Mouse (Mus musculus): ENCODE measurements around the gene Unc5a.

Gene Unc5a

DNA sequence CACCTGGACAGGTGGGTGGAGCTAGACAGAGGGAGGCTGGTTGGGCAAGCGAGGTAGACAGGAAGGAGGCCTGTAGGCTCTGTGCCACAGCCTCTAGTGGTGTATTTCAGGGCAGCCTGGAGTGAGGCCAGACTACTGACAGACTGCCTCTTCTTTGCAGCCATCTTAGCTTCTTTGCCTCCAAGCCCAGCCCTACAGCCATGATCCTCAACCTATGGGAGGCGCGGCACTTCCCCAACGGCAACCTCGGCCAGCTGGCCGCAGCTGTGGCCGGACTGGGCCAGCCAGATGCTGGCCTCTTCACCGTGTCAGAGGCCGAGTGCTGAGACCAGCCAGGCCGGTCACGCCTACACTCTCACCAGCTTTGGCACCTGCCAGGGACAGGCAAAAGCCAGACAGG, 55.4 kb downstream of the Unc5a start:
- Histone ChIP-seq H3K27me3 (ENCODE audit: control insufficient read depth, insufficient read depth, low read length, poor library complexity, severe bottlenecking) (no peaks in the 10 kb centered on the region), H3K36me3 (ENCODE audit: control insufficient read depth, insufficient read depth, low read length, poor library complexity, severe bottlenecking) (no peaks in the 10 kb centered on the region)
- DNase-seq (ENCODE audit: low read depth, low spot score) = no peak

- no peaks in the 10 kb centered on the region for H3K36me3 ChIP-seq (ENCODE audit: control insufficient read depth, insufficient read depth, low read length, poor library complexity, severe bottlenecking)
- no peaks in the 10 kb centered on the region; the same call in 1 of the 2 replicates for H3K27me3 ChIP-seq (ENCODE audit: control insufficient read depth, insufficient read depth, low read length, poor library complexity, severe bottlenecking)
- no peak for DNase-seq (ENCODE audit: low read depth, low spot score)
These were observed 56.6 kb downstream of the Unc5a start for GRCm38 (mm10) chr13:55005691-55006414.

DNA sequence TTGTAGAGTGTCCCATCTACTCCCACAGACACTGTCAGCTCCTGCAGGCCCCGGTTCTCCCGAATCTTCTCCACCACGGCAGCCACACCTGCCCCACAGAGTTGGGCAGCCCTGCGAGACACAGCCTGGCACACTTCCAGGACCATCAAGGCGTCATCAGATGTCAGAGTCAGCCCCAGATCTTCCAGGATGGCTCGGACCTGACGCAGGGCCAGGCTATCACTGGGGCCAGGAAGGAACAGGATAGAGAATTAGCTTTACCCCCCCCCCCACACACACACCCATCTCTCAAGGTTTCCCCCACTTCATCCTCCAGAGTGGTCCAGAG, 57.2 kb downstream of the Unc5a start:
- H3K36me3 ChIP-seq (ENCODE audit: control insufficient read depth, insufficient read depth, low read length, poor library complexity, severe bottlenecking) = no peaks in the 10 kb centered on the region
- H3K27me3 ChIP-seq (ENCODE audit: control insufficient read depth, insufficient read depth, low read length, poor library complexity, severe bottlenecking) = no peaks in the 10 kb centered on the region; the same call in 1 of the 2 replicates
- no peak for DNase-seq (ENCODE audit: low read depth, low spot score)

DNA sequence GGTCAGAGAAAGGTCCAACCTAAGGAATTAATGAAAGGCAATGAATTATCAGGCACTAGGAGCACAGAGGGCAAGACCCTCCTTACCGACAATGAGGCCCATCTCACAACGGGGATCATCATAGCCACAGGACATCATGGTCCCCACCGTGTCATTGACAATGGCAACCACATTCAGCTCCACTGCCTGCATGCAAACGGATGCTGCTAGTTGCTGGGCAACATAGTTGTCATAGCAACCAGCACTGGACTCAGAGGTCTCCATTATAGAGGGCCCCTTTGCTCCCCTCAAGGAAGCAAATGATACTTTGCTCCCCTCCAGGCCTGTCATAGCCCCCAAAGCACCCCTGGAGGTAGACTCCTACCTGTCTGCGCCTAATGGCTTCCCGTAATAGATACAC, 59.4 kb downstream of the Unc5a start:
- no peaks in the 10 kb centered on the region for H3K36me3 ChIP-seq (ENCODE audit: control insufficient read depth, insufficient read depth, low read length, poor library complexity, severe bottlenecking)
- no peak for DNase-seq (ENCODE audit: low read depth, low spot score)
- no peaks in the 10 kb centered on the region; the same call in 1 of the 2 replicates for H3K27me3 ChIP-seq (ENCODE audit: control insufficient read depth, insufficient read depth, low read length, poor library complexity, severe bottlenecking)

DNA sequence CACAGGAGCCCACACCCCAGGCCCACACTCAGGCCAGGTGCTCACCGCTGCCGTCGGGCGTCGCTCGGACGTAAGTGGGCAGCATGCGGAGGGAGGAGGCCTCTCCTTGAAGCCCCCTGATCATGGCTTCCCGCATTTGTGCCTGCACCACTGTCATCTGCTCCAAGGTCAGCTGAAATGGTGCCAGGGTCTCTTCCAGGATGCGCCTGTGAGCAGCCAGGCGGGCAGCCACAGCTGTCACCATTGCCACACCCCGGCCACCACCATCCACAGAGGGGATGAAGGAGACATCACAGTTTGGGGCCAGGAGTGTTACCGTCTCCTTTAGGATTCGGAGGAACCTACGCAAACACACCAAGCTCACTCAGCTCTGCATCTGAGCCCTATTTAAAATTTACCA, 61.9 kb downstream of the Unc5a start:
- Histone ChIP-seq H3K36me3 (ENCODE audit: control insufficient read depth, insufficient read depth, low read length, poor library complexity, severe bottlenecking) (no peaks in the 10 kb centered on the region), H3K27me3 (ENCODE audit: control insufficient read depth, insufficient read depth, low read length, poor library complexity, severe bottlenecking) (no peaks in the 10 kb centered on the region; the same call in 1 of the 2 replicates)
- DNase-seq (ENCODE audit: low read depth, low spot score) = no peak

DNA sequence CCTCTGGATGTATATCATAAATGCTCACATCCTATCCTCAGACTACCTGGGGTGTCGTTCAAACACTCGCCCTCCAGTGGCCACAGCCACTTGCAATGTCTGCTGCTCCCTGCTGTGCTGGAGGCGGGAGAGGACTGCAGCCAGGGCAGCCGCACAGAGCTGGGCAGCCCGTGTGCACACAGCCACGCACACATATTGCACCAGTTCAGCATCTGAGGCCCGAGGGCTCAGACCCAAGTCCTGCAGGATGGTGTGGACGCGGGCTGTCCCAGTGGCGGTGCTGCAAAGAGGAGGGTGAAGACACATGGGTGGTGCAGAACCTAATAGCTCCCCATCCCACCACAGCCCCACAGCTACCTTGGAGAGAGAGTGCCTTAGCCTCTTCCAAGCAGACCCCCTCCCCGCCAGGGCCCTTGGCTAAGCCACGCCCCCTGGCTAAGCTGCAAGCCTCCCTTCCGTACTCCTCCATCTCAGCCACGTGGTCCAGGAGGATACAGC, 62.8 kb downstream of the Unc5a start:
- DNase-seq (ENCODE audit: low read depth, low spot score) = no peak
- no peaks in the 10 kb centered on the region; the same call in 1 of the 2 replicates for H3K27me3 ChIP-seq (ENCODE audit: control insufficient read depth, insufficient read depth, low read length, poor library complexity, severe bottlenecking)
- H3K36me3 ChIP-seq (ENCODE audit: control insufficient read depth, insufficient read depth, low read length, poor library complexity, severe bottlenecking) = no peaks in the 10 kb centered on the region

- no peaks in the 10 kb centered on the region for H3K36me3 ChIP-seq (ENCODE audit: control insufficient read depth, insufficient read depth, low read length, poor library complexity, severe bottlenecking)
- DNase-seq (ENCODE audit: low read depth, low spot score) = peak; percentile 43
- H3K27me3 ChIP-seq (ENCODE audit: control insufficient read depth, insufficient read depth, low read length, poor library complexity, severe bottlenecking) = no peaks in the 10 kb centered on the region; the same call in 1 of the 2 replicates
These were observed 64.6 kb downstream of the Unc5a start for GRCm38 (mm10) chr13:55013702-55014344.

DNA sequence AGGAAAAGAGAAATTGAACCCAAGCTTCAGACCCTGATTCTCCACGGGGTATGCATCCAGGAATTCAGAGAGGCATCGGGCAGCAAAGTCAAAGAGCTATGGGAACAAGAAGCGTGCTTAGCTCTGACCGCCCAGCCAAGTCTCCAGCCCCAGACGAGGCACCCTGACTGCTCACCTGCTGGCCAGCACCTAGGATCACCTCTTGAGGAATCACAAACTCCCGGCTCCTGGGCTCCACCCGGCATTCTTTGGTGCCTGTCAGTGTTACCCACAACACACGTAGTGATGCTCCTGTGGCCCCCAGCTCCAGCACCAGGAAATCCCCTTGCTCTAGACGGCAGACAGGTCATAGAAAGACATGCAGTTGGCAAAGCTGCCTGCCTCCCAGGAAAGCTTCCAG, 65.2 kb downstream of the Unc5a start:
- no peak for DNase-seq (ENCODE audit: low read depth, low spot score)
- Histone ChIP-seq H3K36me3 (ENCODE audit: control insufficient read depth, insufficient read depth, low read length, poor library complexity, severe bottlenecking) (no peaks in the 10 kb centered on the region), H3K27me3 (ENCODE audit: control insufficient read depth, insufficient read depth, low read length, poor library complexity, severe bottlenecking) (no peaks in the 10 kb centered on the region; the same call in 1 of the 2 replicates)

DNA sequence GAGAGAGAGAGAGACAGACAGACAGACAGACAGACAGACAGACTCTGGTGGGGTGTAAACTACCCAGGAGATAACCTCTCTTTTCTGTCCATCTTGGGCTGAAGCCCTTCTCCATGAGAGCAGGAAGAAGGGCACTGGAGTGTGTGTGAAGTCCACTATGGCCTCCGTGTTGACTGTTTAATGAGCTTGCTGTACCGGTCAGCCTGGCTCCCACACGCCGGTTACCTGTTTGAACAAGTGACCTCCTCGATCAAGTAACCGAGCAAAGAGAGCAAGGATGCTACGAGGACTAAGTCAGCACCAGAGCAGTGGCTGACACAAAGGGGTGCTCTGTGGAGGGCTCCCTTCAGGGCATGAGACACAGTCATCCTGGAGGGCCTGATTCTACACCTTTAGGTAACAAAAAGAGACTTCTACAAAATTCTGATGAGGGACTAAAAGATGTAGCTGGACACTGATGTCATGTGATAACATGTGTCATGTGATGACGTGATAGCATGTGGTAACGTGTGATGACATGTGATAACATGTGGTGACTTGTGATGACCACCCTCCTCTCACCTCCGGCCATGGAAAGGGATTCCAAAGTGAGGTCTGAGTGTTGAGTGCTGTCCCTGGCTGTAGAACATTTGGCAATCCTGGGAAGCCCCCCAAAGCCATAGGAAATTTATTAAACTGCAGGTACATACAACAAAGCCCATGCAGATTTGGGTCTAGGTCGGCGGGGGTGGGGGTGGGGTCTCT, 68.1 kb downstream of the Unc5a start:
- no peaks in the 10 kb centered on the region for H3K27me3 ChIP-seq (ENCODE audit: control insufficient read depth, insufficient read depth, low read length, poor library complexity, severe bottlenecking)
- no peaks in the 10 kb centered on the region for H3K36me3 ChIP-seq (ENCODE audit: control insufficient read depth, insufficient read depth, low read length, poor library complexity, severe bottlenecking)
- DNase-seq (ENCODE audit: low read depth, low spot score) = no peak

GRCm38 (mm10) chr13:55017898-55018599, 68.8 kb downstream of the Unc5a start:
- Histone ChIP-seq H3K36me3 (ENCODE audit: control insufficient read depth, insufficient read depth, low read length, poor library complexity, severe bottlenecking) (no peaks in the 10 kb centered on the region), H3K27me3 (ENCODE audit: control insufficient read depth, insufficient read depth, low read length, poor library complexity, severe bottlenecking) (no peaks in the 10 kb centered on the region)
- no peak for DNase-seq (ENCODE audit: low read depth, low spot score)

DNA sequence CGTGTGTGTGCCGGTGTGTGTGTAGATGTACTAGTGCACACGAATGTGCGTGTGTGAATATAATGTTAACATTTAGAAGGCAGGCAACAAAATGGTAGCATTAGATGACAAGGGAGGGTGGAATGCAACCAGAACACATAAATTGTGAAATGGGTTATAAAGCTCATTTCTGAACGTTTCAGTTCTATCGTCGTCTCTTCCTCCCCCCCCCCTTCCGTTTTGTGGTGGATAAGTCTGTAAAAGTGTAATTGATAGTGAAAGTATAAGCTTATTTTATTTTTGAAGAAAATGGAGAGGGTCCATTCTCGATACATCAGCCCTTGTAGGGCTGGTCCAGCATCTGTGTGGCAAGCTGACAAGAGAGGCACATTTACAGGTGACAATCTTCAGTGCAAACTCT, 69.5 kb downstream of the Unc5a start:
- Histone ChIP-seq H3K27me3 (ENCODE audit: control insufficient read depth, insufficient read depth, low read length, poor library complexity, severe bottlenecking) (no peaks in the 10 kb centered on the region), H3K36me3 (ENCODE audit: control insufficient read depth, insufficient read depth, low read length, poor library complexity, severe bottlenecking) (no peaks in the 10 kb centered on the region)
- no peak for DNase-seq (ENCODE audit: low read depth, low spot score)

DNA sequence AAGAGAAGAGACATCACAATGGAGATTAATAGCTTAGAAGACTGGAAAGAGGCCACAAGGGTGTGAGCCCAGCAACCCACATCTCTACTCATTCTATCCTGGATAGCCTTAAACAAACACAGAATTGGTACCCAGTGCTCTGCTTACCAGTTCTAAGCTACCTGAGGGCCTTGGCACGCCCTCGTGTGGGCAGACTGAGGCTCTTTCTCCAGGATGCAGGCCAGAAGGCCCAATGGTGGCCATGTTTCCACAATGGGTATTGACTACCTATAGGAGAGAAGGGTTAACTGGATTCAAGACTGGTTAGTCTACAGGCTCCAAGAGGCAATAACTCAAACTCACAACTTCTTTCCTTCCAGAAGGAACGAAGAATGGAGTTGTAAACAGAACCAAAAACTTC, 70.0 kb downstream of the Unc5a start:
- H3K36me3 ChIP-seq (ENCODE audit: control insufficient read depth, insufficient read depth, low read length, poor library complexity, severe bottlenecking) = no peaks in the 10 kb centered on the region
- DNase-seq (ENCODE audit: low read depth, low spot score) = no peak
- no peaks in the 10 kb centered on the region for H3K27me3 ChIP-seq (ENCODE audit: control insufficient read depth, insufficient read depth, low read length, poor library complexity, severe bottlenecking)

DNA sequence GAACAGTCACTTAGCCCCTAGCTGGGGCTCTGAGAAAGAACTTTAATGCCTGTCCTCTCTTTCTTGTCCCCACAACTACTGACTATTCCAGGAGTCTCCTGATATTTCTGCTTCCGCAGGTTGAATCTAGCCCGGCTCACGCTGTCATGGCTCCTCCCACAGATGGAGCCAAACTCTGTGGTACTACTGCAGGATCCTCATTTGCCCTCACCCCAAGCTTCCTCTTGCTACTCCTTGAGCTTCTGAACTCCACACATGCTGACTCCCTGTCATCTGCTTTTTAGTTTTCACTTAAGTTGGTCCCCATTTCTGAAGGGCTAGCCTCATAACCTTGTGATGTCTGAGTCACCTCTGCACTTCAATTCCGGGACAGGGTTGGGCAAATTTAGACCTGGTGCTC, 70.8 kb downstream of the Unc5a start:
- DNase-seq (ENCODE audit: low read depth, low spot score) = no peak
- no peaks in the 10 kb centered on the region for H3K27me3 ChIP-seq (ENCODE audit: control insufficient read depth, insufficient read depth, low read length, poor library complexity, severe bottlenecking)
- H3K36me3 ChIP-seq (ENCODE audit: control insufficient read depth, insufficient read depth, low read length, poor library complexity, severe bottlenecking) = no peaks in the 10 kb centered on the region

- H3K27me3 ChIP-seq (ENCODE audit: control insufficient read depth, insufficient read depth, low read length, poor library complexity, severe bottlenecking) = no peaks in the 10 kb centered on the region
- H3K36me3 ChIP-seq (ENCODE audit: control insufficient read depth, insufficient read depth, low read length, poor library complexity, severe bottlenecking) = peaks cover 2% of the 10 kb centered on the region; the same call in 1 of the 2 replicates
- DNase-seq (ENCODE audit: low read depth, low spot score) = no peak
These were observed 72.1 kb downstream of the Unc5a start, which contains the start of gene Hk3 for GRCm38 (mm10) chr13:55021194-55021779. Hk3 (minus strand) TSS chr13:55021385.

Measured in splenic B cell, adult 2 months (primary cell).